Mouse (Mus musculus) testis, adult 2 months (tissue): Measurements from ENCODE around the gene Dusp15. TPM values are rescaled to one million over a fixed set of nuclear protein-coding genes. Genes with fewer than 3 reads are reported as not detected.
A peak's percentile ranks its signal among the peaks of the same experiment; 100 is the strongest.

ENCODE experiments used
- H3K27ac ChIP-seq: fragments of 200-500 bp; 2 replicates; pipeline ENCODE4 v1.5.1; 2012; ENCODE audit warnings: low read depth, low read length; ENCODE audit not compliant: control insufficient read depth, insufficient read depth
- H3K27me3 ChIP-seq: fragments of 200-500 bp; 2 replicates; pipeline ENCODE4 v1.6.1; 2012; ENCODE audit warnings: mild to moderate bottlenecking, low read length, moderate library complexity; ENCODE audit not compliant: control insufficient read depth, insufficient read depth
- H3K36me3 ChIP-seq: fragments of 200-500 bp; 2 replicates; pipeline ENCODE4 v1.6.1; 2012; ENCODE audit warnings: mild to moderate bottlenecking, low read length; ENCODE audit not compliant: control insufficient read depth, insufficient read depth
- H3K4me1 ChIP-seq: fragments of 200-500 bp; 2 replicates; pipeline ENCODE4 v1.6.1; 2012; ENCODE audit warnings: low read length; ENCODE audit not compliant: control insufficient read depth, insufficient read depth
- H3K4me3 ChIP-seq: fragments of 200-500 bp; 2 replicates; pipeline ENCODE4 v1.5.1; 2012; ENCODE audit warnings: low read depth, mild to moderate bottlenecking, low read length, moderate library complexity, mixed read lengths; ENCODE audit not compliant: control insufficient read depth
- CTCF ChIP-seq: fragments of 200-500 bp; IDR thresholded peaks from 2 replicates; pipeline ENCODE4 v1.5.1; 2012; ENCODE audit warnings: low read depth, mild to moderate bottlenecking, inconsistent platforms, low read length, moderate library complexity; ENCODE audit not compliant: control insufficient read depth, insufficient read depth, insufficient replicate concordance
- POLR2A ChIP-seq: fragments of 200-500 bp; IDR thresholded peaks from 2 replicates; pipeline ENCODE4 v1.6.1; 2012; ENCODE audit warnings: low read depth, mild to moderate bottlenecking, inconsistent platforms, low read length, moderate library complexity; ENCODE audit not compliant: control insufficient read depth
- polyA plus RNA-seq: library from polyadenylated mRNA; depleted of rRNA; stranded (reverse); fragments of >200 nt; gene quantifications from 2 replicates; pipeline ENCODE4 v1.2.3, GENCODE M21; 2012

The Dusp15 gene
- polyA plus RNA-seq, 1 experiment: 151 TPM

DNA sequence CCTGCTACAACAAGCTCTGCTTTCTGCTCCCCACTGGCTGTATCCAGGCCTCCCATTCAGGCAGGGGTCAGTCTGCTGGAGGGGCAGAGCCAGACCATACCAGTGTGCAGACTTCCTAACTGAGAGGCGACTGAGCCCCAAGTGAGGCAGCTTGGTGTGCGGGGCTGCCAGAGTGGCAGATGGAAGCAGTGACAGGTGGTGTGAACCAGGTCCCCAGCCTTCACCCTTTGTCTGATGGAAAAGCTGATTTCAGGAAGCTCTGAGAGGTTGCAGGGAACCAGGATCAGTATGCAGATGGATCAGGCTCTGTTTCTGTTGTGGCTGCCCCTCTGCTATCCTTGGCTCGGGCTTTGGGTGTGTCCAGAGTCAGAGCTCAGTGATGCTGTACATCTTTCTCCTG, 27.9 kb downstream of the Dusp15 start:
- Histone ChIP-seq H3K4me1 (peaks cover 6% of the 10 kb centered on the region; the same call in 1 of the 2 replicates), H3K27ac (no peak overlapping the region), H3K36me3 (no peaks in the 10 kb centered on the region), H3K27me3 (no peaks in the 10 kb centered on the region), H3K4me3 (no peak overlapping the region)
- TF ChIP-seq POLR2A (no peak), CTCF (no peak)

DNA sequence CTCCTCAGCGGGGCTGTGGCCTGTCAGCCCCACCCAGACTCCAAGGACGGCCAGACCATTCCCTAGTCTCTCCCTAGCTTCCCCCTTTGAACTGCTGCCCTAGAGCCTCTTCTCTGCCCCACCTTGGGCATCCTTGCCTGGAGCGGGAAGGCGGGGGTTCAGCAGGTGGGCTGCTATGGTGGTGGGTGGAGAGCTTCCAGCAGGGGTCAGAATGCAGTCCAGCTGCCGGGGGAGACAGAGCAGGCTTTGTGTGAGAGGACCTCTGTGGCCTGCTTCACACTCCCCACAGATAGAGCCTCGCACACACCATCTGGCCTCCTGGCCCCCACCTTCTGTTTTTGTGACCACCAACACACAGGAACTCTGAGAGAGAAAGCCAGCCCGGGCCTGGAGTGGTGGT, 29.1 kb downstream of the Dusp15 start:
- TF ChIP-seq CTCF (no peak), POLR2A (no peak)
- no peak overlapping the region for H3K27ac ChIP-seq
- H3K4me1 ChIP-seq: peaks cover 3% of the 10 kb centered on the region; the same call in 1 of the 2 replicates
- no peaks in the 10 kb centered on the region for H3K27me3 ChIP-seq
- H3K36me3 ChIP-seq: no peaks in the 10 kb centered on the region
- no peak overlapping the region for H3K4me3 ChIP-seq

DNA sequence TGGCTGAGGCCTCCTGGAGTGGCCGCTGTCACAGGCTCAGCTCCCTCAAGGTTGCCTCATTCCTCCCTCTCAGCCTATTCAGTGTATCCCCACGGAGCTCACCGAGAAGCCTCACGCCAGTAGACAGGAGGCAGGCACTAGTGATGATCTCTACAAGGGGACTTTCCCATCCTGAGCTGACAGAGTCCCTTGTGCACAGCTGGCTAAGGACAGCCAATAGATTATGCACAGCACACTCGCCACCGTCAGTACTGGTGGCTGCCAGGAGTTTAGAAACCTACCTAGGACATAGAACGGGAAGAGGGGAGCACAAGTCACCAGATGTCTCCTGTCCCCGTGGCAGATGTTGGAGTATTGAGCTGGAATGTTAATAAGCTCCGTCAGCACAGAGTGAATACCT, 33.8 kb downstream of the Dusp15 start:
- no peak overlapping the region for H3K27ac ChIP-seq
- no peaks in the 10 kb centered on the region for H3K36me3 ChIP-seq
- peaks cover 11% of the 10 kb centered on the region for H3K4me1 ChIP-seq

GRCm38 (mm10) chr2:152916111-152916510, 35.4 kb downstream of the Dusp15 start:
- no peak for TF ChIP-seq POLR2A
- no peak for TF ChIP-seq CTCF
- Histone ChIP-seq H3K4me3 (no peak overlapping the region), H3K36me3 (no peaks in the 10 kb centered on the region), H3K27ac (no peak overlapping the region), H3K4me1 (peaks cover 16% of the 10 kb centered on the region), H3K27me3 (no peaks in the 10 kb centered on the region)

More for the DNA sequence above, 33.8 kb downstream of the Dusp15 start:
- TF ChIP-seq CTCF (no peak), POLR2A (no peak)
- Histone ChIP-seq H3K4me3 (no peak overlapping the region), H3K27me3 (no peaks in the 10 kb centered on the region)

DNA sequence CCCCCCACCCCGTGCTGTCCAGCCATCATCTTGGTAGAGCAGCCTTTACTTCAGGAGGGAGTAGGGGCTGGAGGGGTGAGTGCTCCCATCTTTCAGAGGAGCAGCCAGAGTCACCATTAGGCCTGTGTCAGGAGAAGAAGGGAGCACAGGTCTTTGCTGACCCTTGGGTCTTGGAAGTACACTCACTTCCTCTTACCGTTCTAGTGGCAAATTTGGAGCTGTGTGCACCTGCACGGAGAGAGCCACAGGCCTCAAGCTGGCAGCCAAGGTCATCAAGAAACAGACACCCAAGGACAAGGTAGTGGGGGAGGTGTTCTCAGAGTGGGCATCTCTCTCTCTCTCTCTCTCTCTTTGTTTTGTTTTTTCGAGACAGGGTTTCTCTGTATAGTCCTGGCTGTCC, 36.0 kb downstream of the Dusp15 start:
- TF ChIP-seq POLR2A: no peak
- no peak for TF ChIP-seq CTCF
- H3K36me3 ChIP-seq: no peaks in the 10 kb centered on the region
- H3K27me3 ChIP-seq: no peaks in the 10 kb centered on the region
- H3K4me3 ChIP-seq: no peak overlapping the region
- H3K4me1 ChIP-seq: peaks cover 16% of the 10 kb centered on the region
- no peak overlapping the region for H3K27ac ChIP-seq

DNA sequence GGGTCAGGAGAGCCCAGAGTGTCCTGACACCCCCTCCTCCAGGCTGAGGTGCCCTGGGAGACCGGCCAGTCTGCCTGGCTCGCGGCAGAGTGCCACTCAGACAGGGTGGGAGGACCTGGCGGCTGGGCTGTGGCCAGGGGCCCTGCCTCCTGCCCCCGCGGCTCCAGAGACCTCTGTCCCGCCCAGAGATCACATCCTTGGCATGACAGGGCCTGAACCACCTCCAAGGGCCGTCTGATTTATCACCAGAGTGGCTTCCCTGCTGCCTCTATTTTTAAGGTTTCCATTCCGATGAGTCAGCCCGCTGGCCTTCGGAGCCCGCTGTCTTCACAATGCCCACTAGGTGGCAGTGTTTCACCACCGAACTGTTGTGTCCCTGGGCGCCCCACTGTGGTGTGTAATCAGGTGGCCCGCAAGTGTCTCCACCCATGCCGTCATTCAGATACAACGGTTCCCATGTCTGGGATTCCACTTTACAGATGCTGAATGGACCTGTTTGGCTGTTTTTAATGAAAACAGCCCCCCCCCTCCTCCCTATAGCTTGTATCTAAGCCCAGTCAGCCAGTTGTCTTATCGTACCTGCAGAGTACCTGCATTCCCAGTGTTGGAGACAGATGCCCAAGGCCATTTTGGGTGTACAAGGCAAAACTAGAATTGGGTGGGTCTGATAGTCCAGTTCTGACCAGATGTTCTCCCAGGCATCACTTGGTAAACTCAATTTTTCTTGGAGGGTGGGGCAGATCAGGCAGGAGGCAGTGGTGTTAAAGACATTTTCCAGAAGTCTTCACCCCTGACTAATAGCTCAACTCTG, 37.0 kb downstream of the Dusp15 start:
- Histone ChIP-seq H3K36me3 (no peaks in the 10 kb centered on the region), H3K27ac (no peak overlapping the region), H3K4me1 (peaks cover 16% of the 10 kb centered on the region), H3K4me3 (peak overlapping the region; percentile 17; the same call in 1 of the 2 replicates), H3K27me3 (no peaks in the 10 kb centered on the region)
- TF ChIP-seq POLR2A (no peak), CTCF (peak; percentile 95)

DNA sequence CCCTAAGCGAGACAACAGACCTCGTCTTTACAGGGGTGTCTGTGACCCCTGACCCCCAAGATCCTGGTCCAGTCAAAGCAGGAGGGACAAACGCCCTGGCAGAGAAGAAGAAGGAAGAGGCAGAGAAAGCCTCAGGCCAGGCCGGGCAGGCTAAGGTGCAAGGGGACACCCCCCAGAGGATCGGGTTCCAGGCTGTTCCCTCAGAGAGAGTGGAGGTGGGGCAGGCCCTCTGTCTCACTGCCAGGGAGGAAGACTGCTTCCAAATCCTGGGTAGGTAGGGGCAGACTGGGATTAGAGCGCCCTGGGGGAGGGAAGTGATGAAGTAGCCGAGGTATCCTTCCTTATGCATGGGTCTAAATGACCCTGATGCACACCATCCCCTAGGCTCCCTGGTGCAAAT, 38.0 kb downstream of the Dusp15 start:
- H3K27ac ChIP-seq: no peak overlapping the region
- H3K27me3 ChIP-seq: no peaks in the 10 kb centered on the region
- peaks cover 16% of the 10 kb centered on the region for H3K4me1 ChIP-seq
- no peak overlapping the region for H3K4me3 ChIP-seq
- no peak for TF ChIP-seq CTCF
- no peak for TF ChIP-seq POLR2A
- H3K36me3 ChIP-seq: no peaks in the 10 kb centered on the region
